Comparison of ENCODE assay signal across 10 mouse cellular contexts in genomic region chr9:57522861-57523246, GRCm38 (mm10). TPM values are rescaled to one million over a fixed set of nuclear protein-coding genes. Genes with fewer than 3 reads are reported as not detected.
A peak's percentile ranks its signal among the peaks of the same experiment; 100 is the strongest.
DNase-seq lines count a peak whose midpoint lies in the region; ATAC-seq and TF ChIP-seq lines count a peak whose summit lies in the region.
"Had no signal": no experiment of that assay in that cellular context is flagged by ENCODE, and none has a peak within 500 bp of the region (broad histone marks: within the 10 kb centered on the region; RNA-seq: fewer than 3 reads in every experiment).

No protein-coding gene starts in this region.

- peaks cover 44% of the 10 kb centered on the region for H3K4me1 ChIP-seq in heart, embryonic 13.5 days
- peaks cover 43% of the 10 kb centered on the region for H3K4me1 ChIP-seq in G1E (ENCODE audit: insufficient read depth, low read depth, low read length)
- H3K4me1 ChIP-seq in hindbrain, embryonic 14.5 days (replicated peaks; ENCODE audit: control insufficient read depth, insufficient read depth, low read length), result peaks cover 24% of the 10 kb centered on the region
- peaks cover 39% of the 10 kb centered on the region for H3K4me1 ChIP-seq in midbrain, embryonic 13.5 days (replicated peaks)

- no peak for DNase-seq in heart, adult 9 months (ENCODE audit: low spot score in 2 of 2)
- DNase-seq in G1E (ENCODE audit: low spot score), result no peak
- DNase-seq in hindbrain, embryonic 14.5 days (ENCODE audit: low spot score), result no peak
- no peak for DNase-seq in layer of hippocampus, postnatal 10 days (ENCODE audit: low spot score in 2 of 2)
- no peak for DNase-seq in cerebellum, postnatal 36 days

- H3K9ac ChIP-seq in heart, embryonic 13.5 days, result peak overlapping the region; percentile 97
- peak overlapping the region; percentile 96 for H3K9ac ChIP-seq in hindbrain, embryonic 14.5 days
- peak overlapping the region; percentile 98; the same call in 1 of the 2 replicates for H3K9ac ChIP-seq in midbrain, embryonic 13.5 days (replicated peaks)

- ATAC-seq in heart, embryonic 13.5 days (ENCODE audit: extremely low read depth, insufficient number of reproducible peaks, low FRiP score, low TSS enrichment), result no peak
- ATAC-seq in G1E (ENCODE audit: extremely low read depth, insufficient number of reproducible peaks, low FRiP score, poor library complexity, severe bottlenecking), result no peak
- no peak for ATAC-seq in hindbrain, embryonic 14.5 days (ENCODE audit: low FRiP score)
- no peak for ATAC-seq in midbrain, embryonic 13.5 days
- ATAC-seq in monocyte, adult 5-6 weeks (replicated peaks; ENCODE audit: insufficient number of reproducible peaks, low FRiP score, low TSS enrichment, poor library complexity, severe bottlenecking), result no peak
- ATAC-seq: lung, postnatal 0 days; Patski had no signal

- WGBS in heart, embryonic 13.5 days, result 60% methylated on average over 4 of the region's 4 CpGs
- 82% methylated on average over 4 of the region's 4 CpGs for WGBS in hindbrain, embryonic 14.5 days
- 87% methylated on average over 4 of the region's 4 CpGs for WGBS in midbrain, embryonic 13.5 days

- peak overlapping the region; percentile 90 for H3K4me3 ChIP-seq in heart, embryonic 13.5 days
- H3K4me3 ChIP-seq in G1E (ENCODE audit: low read depth, low read length), result peak overlapping the region; percentile 97; the same call in 1 of the 2 replicates
- peak overlapping the region; percentile 93 for H3K4me3 ChIP-seq in hindbrain, embryonic 14.5 days (replicated peaks; ENCODE audit: low read length)
- peak overlapping the region; percentile 98 for H3K4me3 ChIP-seq in midbrain, embryonic 13.5 days (replicated peaks)

- no peaks in the 10 kb centered on the region for H3K9me3 ChIP-seq in heart, embryonic 13.5 days
- H3K9me3 ChIP-seq in G1E (replicated peaks), result peaks cover 4% of the 10 kb centered on the region; the same call in 1 of the 2 replicates
- H3K9me3 ChIP-seq in hindbrain, embryonic 14.5 days (ENCODE audit: control insufficient read depth, low read length), result no peaks in the 10 kb centered on the region
- H3K9me3 ChIP-seq in midbrain, embryonic 13.5 days, result no peaks in the 10 kb centered on the region

- H3K36me3 ChIP-seq in heart, embryonic 13.5 days, result no peaks in the 10 kb centered on the region
- H3K36me3 ChIP-seq in G1E (replicated peaks), result peaks cover 33% of the 10 kb centered on the region
- H3K36me3 ChIP-seq in hindbrain, embryonic 14.5 days (replicated peaks; ENCODE audit: control insufficient read depth, insufficient read depth), result no peaks in the 10 kb centered on the region
- H3K36me3 ChIP-seq in midbrain, embryonic 13.5 days, result no peaks in the 10 kb centered on the region

- H3K27me3 ChIP-seq in heart, embryonic 13.5 days (replicated peaks), result no peaks in the 10 kb centered on the region
- no peaks in the 10 kb centered on the region for H3K27me3 ChIP-seq in G1E (ENCODE audit: insufficient read depth, low read length)
- H3K27me3 ChIP-seq in hindbrain, embryonic 14.5 days (ENCODE audit: control insufficient read depth, insufficient read depth, low read length), result no peaks in the 10 kb centered on the region
- H3K27me3 ChIP-seq in midbrain, embryonic 13.5 days, result no peaks in the 10 kb centered on the region
- H3K27me3 ChIP-seq: Patski had no signal

- no peak for TF ChIP-seq CTCF in G1E (IDR thresholded peaks at IDR 0.05; ENCODE audit: low read depth, low read length)

- H3K4me2 ChIP-seq in heart, embryonic 13.5 days, result peak overlapping the region; percentile 77
- H3K4me2 ChIP-seq in hindbrain, embryonic 14.5 days (replicated peaks), result peak overlapping the region; percentile 57
- peak overlapping the region; percentile 74 for H3K4me2 ChIP-seq in midbrain, embryonic 13.5 days (replicated peaks)

- H3K27ac ChIP-seq in heart, embryonic 13.5 days (replicated peaks), result peak overlapping the region; percentile 99; the same call in 1 of the 2 replicates
- H3K27ac ChIP-seq in hindbrain, embryonic 14.5 days, result no peak overlapping the region
- H3K27ac ChIP-seq in midbrain, embryonic 13.5 days, result no peak overlapping the region

RNA-seq across cellular contexts. Expression of gene Cox5a, which starts 1.8 kb away (rescaled TPM):
- 1,286 and 1,445 TPM in 2 replicates for polyA plus RNA-seq in heart, embryonic 13.5 days (2015; fragmentation: Nextera tagmentation; extraction: Ambion mirVana)
- total RNA-seq in G1E (2014; fragmentation: Nextera tagmentation) (88.8 and 106 TPM in 2 replicates), G1E (2017) (129 and 181 TPM in 2 replicates)
- 455 and 528 TPM in 2 replicates for polyA plus RNA-seq in G1E (2012)
- polyA plus RNA-seq in hindbrain, embryonic 14.5 days (2014; fragmentation: Nextera tagmentation; extraction: Ambion mirVana), result 956 and 1,017 TPM in 2 replicates
- polyA plus RNA-seq in midbrain, embryonic 13.5 days (2015; fragmentation: Nextera tagmentation; extraction: Ambion mirVana), result 809 and 819 TPM in 2 replicates
- total RNA-seq in monocyte, adult 5-6 weeks (2017), result 54.8 to 108 TPM (median 74.5 TPM) in 3 replicates
- 100 to 1,000 TPM; 486 to 497 TPM for total RNA-seq in layer of hippocampus, postnatal 10 days (2021)

RNA-seq across cellular contexts. Expression of gene Fam219b, which starts 14.5 kb away (rescaled TPM):
- 11.4 and 12.8 TPM in 2 replicates for polyA plus RNA-seq in heart, embryonic 13.5 days (2015; fragmentation: Nextera tagmentation; extraction: Ambion mirVana)
- total RNA-seq in G1E (2014; fragmentation: Nextera tagmentation) (8.1 and 9.5 TPM in 2 replicates), G1E (2017) (12.2 and 15.5 TPM in 2 replicates)
- polyA plus RNA-seq in G1E (2012), result 11.3 and 16.8 TPM in 2 replicates
- polyA plus RNA-seq in hindbrain, embryonic 14.5 days (2014; fragmentation: Nextera tagmentation; extraction: Ambion mirVana), result 21.2 and 23.1 TPM in 2 replicates
- 23.2 and 24.2 TPM in 2 replicates for polyA plus RNA-seq in midbrain, embryonic 13.5 days (2015; fragmentation: Nextera tagmentation; extraction: Ambion mirVana)
- total RNA-seq in monocyte, adult 5-6 weeks (2017), result 17.5 to 23.5 TPM (median 18.2 TPM) in 3 replicates
- total RNA-seq in layer of hippocampus, postnatal 10 days (2021), result 10 to 100 TPM; 24.6 to 28.8 TPM

RNA-seq across cellular contexts. Expression of gene Rpp25, which starts 19.0 kb away (rescaled TPM):
- 12.2 and 13.5 TPM in 2 replicates for polyA plus RNA-seq in heart, embryonic 13.5 days (2015; fragmentation: Nextera tagmentation; extraction: Ambion mirVana)
- total RNA-seq in G1E (2014; fragmentation: Nextera tagmentation) (10.8 and 17.4 TPM in 2 replicates), G1E (2017) (2.9 and 5.4 TPM in 2 replicates)
- polyA plus RNA-seq in G1E (2012), result 5.4 and 6.2 TPM in 2 replicates
- polyA plus RNA-seq in hindbrain, embryonic 14.5 days (2014; fragmentation: Nextera tagmentation; extraction: Ambion mirVana), result 17.0 and 19.7 TPM in 2 replicates
- 19.5 and 27.6 TPM in 2 replicates for polyA plus RNA-seq in midbrain, embryonic 13.5 days (2015; fragmentation: Nextera tagmentation; extraction: Ambion mirVana)
- not detected in 3 replicates for total RNA-seq in monocyte, adult 5-6 weeks (2017)
- 10 to 100 TPM; 11.5 to 11.7 TPM for total RNA-seq in layer of hippocampus, postnatal 10 days (2021)

RNA-seq across cellular contexts. Expression of gene Mpi, which starts 29.7 kb away (rescaled TPM):
- polyA plus RNA-seq in heart, embryonic 13.5 days (2015; fragmentation: Nextera tagmentation; extraction: Ambion mirVana), result 74.2 and 80.9 TPM in 2 replicates
- 11.1 and 12.3 TPM in 2 replicates for total RNA-seq in G1E (2014; fragmentation: Nextera tagmentation)
- 12.1 and 12.5 TPM in 2 replicates for total RNA-seq in G1E (2017)
- 2.5 and 4.4 TPM in 2 replicates for polyA plus RNA-seq in G1E (2012)
- polyA plus RNA-seq in hindbrain, embryonic 14.5 days (2014; fragmentation: Nextera tagmentation; extraction: Ambion mirVana), result 54.7 and 60.0 TPM in 2 replicates
- 72.2 and 79.2 TPM in 2 replicates for polyA plus RNA-seq in midbrain, embryonic 13.5 days (2015; fragmentation: Nextera tagmentation; extraction: Ambion mirVana)
- total RNA-seq in monocyte, adult 5-6 weeks (2017), result 1.9 to 7.7 TPM (median 7.5 TPM) in 3 replicates
- 10 to 100 TPM; 70.4 to 76.5 TPM for total RNA-seq in layer of hippocampus, postnatal 10 days (2021)

RNA-seq across cellular contexts. Expression of gene Scamp2, which starts 37.9 kb away (rescaled TPM):
- polyA plus RNA-seq in heart, embryonic 13.5 days (2015; fragmentation: Nextera tagmentation; extraction: Ambion mirVana), result 51.5 and 52.4 TPM in 2 replicates
- total RNA-seq in G1E (2014; fragmentation: Nextera tagmentation), result 18.0 and 26.6 TPM in 2 replicates
- total RNA-seq in G1E (2017), result 16.6 and 19.4 TPM in 2 replicates
- polyA plus RNA-seq in G1E (2012), result 7.4 and 19.2 TPM in 2 replicates
- 44.0 and 45.0 TPM in 2 replicates for polyA plus RNA-seq in hindbrain, embryonic 14.5 days (2014; fragmentation: Nextera tagmentation; extraction: Ambion mirVana)
- polyA plus RNA-seq in midbrain, embryonic 13.5 days (2015; fragmentation: Nextera tagmentation; extraction: Ambion mirVana), result 54.2 and 57.5 TPM in 2 replicates
- total RNA-seq in monocyte, adult 5-6 weeks (2017), result 30.6 to 40.9 TPM (median 34.3 TPM) in 3 replicates
- total RNA-seq in layer of hippocampus, postnatal 10 days (2021), result 10 to 100 TPM; 28.9 to 33.3 TPM
